Mouse (Mus musculus) limb, embryonic 15.5 days (tissue): ENCODE data around the gene Robo2. TPM values are rescaled to one million over a fixed set of nuclear protein-coding genes. Genes with fewer than 3 reads are reported as not detected.
A peak's percentile ranks its signal among the peaks of the same experiment; 100 is the strongest.

Experiments used
- ATAC-seq: fragments of 200-750 bp; cut with Nextera tagmentation; 2 replicates; pipeline ENCODE4 v1.8.0; 2017; ENCODE audit warnings: low read depth, moderate TSS enrichment; ENCODE audit not compliant: insufficient number of reproducible peaks, low FRiP score, low TSS enrichment
- H3K27ac ChIP-seq: fragments of 300-500 bp; sonication (generic); 2 replicates; pipeline ENCODE4 v1.5.1; 2015; ENCODE audit warnings: moderate library complexity, mild to moderate bottlenecking, inconsistent platforms
- H3K27me3 ChIP-seq: fragments of 300-500 bp; sonication (generic); 2 replicates; pipeline ENCODE4 v1.6.1; 2015; ENCODE audit warnings: inconsistent platforms
- H3K36me3 ChIP-seq: fragments of 300-500 bp; sonication (generic); 2 replicates; pipeline ENCODE4 v1.6.1; 2015; ENCODE audit warnings: inconsistent platforms
- H3K4me1 ChIP-seq: fragments of 300-500 bp; sonication (generic); 2 replicates; pipeline ENCODE4 v1.6.1; 2015; ENCODE audit warnings: inconsistent platforms
- H3K4me2 ChIP-seq: fragments of 300-500 bp; sonication (generic); 2 replicates; pipeline ENCODE4 v1.6.1; 2015; ENCODE audit warnings: mild to moderate bottlenecking, inconsistent platforms
- H3K4me3 ChIP-seq: fragments of 300-500 bp; sonication (generic); 2 replicates; pipeline ENCODE4 v1.5.1; 2015; ENCODE audit warnings: mild to moderate bottlenecking, inconsistent platforms
- H3K9ac ChIP-seq: fragments of 300-500 bp; sonication (generic); 2 replicates; pipeline ENCODE4 v1.6.1; 2015; ENCODE audit warnings: inconsistent platforms
- H3K9me3 ChIP-seq: fragments of 300-500 bp; sonication (generic); 2 replicates; pipeline ENCODE4 v1.6.1; 2016; ENCODE audit warnings: inconsistent platforms
- WGBS: fragments of 180-500 bp; shearing (Covaris S2); methylation state at CpG from one replicate; pipeline ENCODE4 v1.1.7; 2015; 5-methylcytosine and 5-hydroxymethylcytosine counted together
- polyA plus RNA-seq: library from polyadenylated mRNA; unstranded; fragments of >200 nt; fragmentation: Nextera tagmentation; extraction: Ambion mirVana; gene quantifications from 2 replicates; pipeline ENCODE4 v1.2.1, GENCODE M21; 2015

Gene Robo2
- polyA plus RNA-seq = 57.4 and 60.7 TPM in 2 replicates

- peak within 1 kb of the TSS; percentile 69 for H3K4me3 ChIP-seq
- peak within 1 kb of the TSS; percentile 64 for H3K9ac ChIP-seq
- peak; percentile 87 for ATAC-seq
- peak within 1 kb of the TSS; percentile 89 for H3K27ac ChIP-seq
- H3K9me3 ChIP-seq = no peaks in the 10 kb centered on the region
- WGBS = 0% methylated on average over 43 of the region's 43 CpGs
- no peaks in the 10 kb centered on the region for H3K27me3 ChIP-seq
- peak within 1 kb of the TSS; percentile 89 for H3K4me2 ChIP-seq
- peaks cover 5% of the 10 kb centered on the region; the same call in 1 of the 2 replicates for H3K4me1 ChIP-seq
- no peaks in the 10 kb centered on the region for H3K36me3 ChIP-seq
Measured at GRCm38 (mm10) chr16:74411481-74412251, at the start of gene Robo2. TSS of gene Robo2 (minus strand) at chr16:74411825.

DNA sequence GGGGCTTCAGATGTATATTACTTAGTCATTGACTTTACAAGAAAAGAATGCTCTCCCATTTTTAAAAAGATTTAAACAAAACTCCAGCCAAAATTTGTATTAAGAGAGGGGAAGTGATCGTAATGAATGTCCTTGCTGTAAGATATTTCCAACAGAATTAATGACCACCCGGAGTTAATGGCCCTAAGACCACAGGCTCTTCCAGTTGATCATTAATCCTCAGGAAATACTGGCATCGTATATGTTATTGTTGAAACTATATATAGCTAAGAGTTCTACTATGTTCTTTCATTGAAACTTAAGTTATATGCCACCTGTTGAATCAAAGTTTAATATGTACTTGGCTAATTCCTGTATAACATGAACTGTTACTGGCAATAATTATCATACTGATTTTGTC, 46.5 kb upstream of the Robo2 start:
- no peaks in the 10 kb centered on the region for H3K36me3 ChIP-seq
- ATAC-seq = no peak
- 34% methylated on average over 3 of the region's 3 CpGs for WGBS
- no peak overlapping the region for H3K4me3 ChIP-seq
- H3K27ac ChIP-seq = no peak overlapping the region
- H3K9me3 ChIP-seq = no peaks in the 10 kb centered on the region
- no peak overlapping the region for H3K9ac ChIP-seq
- H3K4me1 ChIP-seq = no peaks in the 10 kb centered on the region
- H3K4me2 ChIP-seq = no peak overlapping the region
- H3K27me3 ChIP-seq = no peaks in the 10 kb centered on the region

DNA sequence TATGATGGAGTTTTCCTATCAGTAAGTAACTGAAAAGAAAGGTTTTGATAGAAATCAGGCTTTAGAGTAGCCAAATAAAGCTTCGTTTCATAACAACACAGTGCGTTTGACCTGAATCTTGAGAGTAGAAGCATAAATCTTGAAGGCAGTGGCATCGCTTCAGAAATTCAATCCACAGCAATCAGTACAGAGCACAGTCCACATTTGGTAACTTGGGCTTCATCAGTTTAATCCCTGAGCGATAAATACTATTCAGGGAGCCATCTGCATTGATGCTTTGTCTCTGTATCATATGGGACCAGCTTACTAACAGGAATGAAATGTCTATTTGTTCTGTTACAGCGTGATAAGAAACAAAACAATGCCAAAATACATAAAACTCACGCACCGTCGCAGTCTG, 46.1 kb upstream of the Robo2 start:
- no peaks in the 10 kb centered on the region for H3K27me3 ChIP-seq
- H3K36me3 ChIP-seq = no peaks in the 10 kb centered on the region
- no peak for ATAC-seq
- no peak overlapping the region for H3K4me2 ChIP-seq
- H3K9ac ChIP-seq = no peak overlapping the region
- no peaks in the 10 kb centered on the region for H3K9me3 ChIP-seq
- no peak overlapping the region for H3K4me3 ChIP-seq
- WGBS = 62% methylated on average over 8 of the region's 8 CpGs
- H3K27ac ChIP-seq = no peak overlapping the region
- no peaks in the 10 kb centered on the region for H3K4me1 ChIP-seq

GRCm38 (mm10) chr16:74456808-74457470, 45.3 kb upstream of the Robo2 start:
- no peak for ATAC-seq
- H3K4me2 ChIP-seq = no peak overlapping the region
- 79% methylated on average over 5 of the region's 5 CpGs for WGBS
- no peaks in the 10 kb centered on the region for H3K27me3 ChIP-seq
- no peak overlapping the region for H3K27ac ChIP-seq
- H3K36me3 ChIP-seq = no peaks in the 10 kb centered on the region
- no peak overlapping the region for H3K9ac ChIP-seq
- no peaks in the 10 kb centered on the region for H3K9me3 ChIP-seq
- H3K4me1 ChIP-seq = no peaks in the 10 kb centered on the region
- H3K4me3 ChIP-seq = no peak overlapping the region

DNA sequence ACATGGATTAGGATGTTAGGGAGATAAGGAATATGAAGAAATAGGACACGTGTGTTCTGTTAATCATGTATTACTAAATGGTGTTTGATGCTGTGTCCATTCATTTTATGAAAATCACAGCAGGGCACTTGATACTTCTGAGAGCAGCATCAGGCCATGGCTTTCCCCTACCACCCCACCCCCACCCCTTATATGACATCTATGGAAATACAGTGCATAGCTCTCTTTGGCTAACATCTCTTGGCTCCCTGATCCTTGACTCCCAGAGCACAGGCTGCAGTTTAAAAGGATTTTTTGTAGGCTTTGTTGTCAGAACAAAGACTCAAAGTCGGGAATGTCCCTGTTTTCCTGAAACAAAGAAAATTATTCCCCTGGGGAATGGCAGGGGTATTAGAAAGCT, 43.6 kb upstream of the Robo2 start:
- Histone ChIP-seq H3K4me1 (no peaks in the 10 kb centered on the region), H3K4me2 (no peak overlapping the region), H3K9me3 (no peaks in the 10 kb centered on the region), H3K9ac (no peak overlapping the region), H3K36me3 (no peaks in the 10 kb centered on the region), H3K27me3 (no peaks in the 10 kb centered on the region), H3K4me3 (no peak overlapping the region), H3K27ac (no peak overlapping the region)
- ATAC-seq = no peak
- 60% methylated on average over 2 of the region's 2 CpGs for WGBS

DNA sequence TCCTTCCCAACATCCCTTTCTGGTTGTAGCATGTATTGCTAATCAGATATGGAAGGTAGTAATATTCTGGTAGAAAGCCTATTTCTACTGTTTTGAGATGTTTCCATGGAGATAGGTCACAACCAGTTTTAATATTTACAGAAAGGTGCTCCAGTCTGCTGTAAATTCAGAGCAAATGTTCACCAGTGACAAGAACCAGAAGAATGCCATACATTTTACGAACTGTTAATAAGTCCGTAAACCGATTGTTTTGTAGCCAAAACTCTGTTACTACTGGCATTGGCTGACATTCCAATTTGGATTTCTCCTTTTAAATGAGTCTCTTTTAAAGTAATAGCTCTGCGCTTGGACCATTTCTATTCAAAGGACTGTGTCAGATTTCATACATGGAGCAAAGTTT, 36.4 kb upstream of the Robo2 start:
- 33% methylated on average over 4 of the region's 4 CpGs for WGBS
- no peak for ATAC-seq

DNA sequence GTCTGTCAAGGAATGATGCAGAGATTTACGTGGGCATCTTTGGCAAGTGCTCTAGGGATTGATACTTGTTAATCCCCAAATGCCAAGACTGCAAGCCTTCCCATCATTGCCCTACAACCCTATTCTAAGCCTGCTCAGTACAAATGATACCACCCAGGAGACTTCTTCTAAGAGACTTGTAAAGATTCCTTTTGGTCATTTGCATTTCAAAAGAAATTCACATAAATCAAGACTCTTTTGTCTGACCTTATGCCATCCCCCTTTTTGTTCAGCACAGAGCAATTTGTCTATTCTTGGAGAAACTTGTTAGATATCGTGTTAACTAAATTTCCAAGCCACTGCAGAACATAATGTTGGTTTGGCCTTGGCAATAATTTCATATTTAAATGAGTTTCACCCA, 15.4 kb upstream of the Robo2 start:
- Histone ChIP-seq H3K27me3 (no peaks in the 10 kb centered on the region), H3K9me3 (no peaks in the 10 kb centered on the region), H3K4me1 (no peaks in the 10 kb centered on the region), H3K36me3 (no peaks in the 10 kb centered on the region), H3K9ac (no peak overlapping the region), H3K4me3 (no peak overlapping the region), H3K4me2 (no peak overlapping the region), H3K27ac (no peak overlapping the region)
- 57% methylated on average over 2 of the region's 2 CpGs for WGBS
- ATAC-seq = no peak

More for the DNA sequence above, 36.4 kb upstream of the Robo2 start:
- H3K4me1 ChIP-seq = no peaks in the 10 kb centered on the region
- H3K4me3 ChIP-seq = no peak overlapping the region
- no peaks in the 10 kb centered on the region for H3K9me3 ChIP-seq
- no peak overlapping the region for H3K4me2 ChIP-seq
- H3K27me3 ChIP-seq = no peaks in the 10 kb centered on the region
- no peaks in the 10 kb centered on the region for H3K36me3 ChIP-seq
- H3K9ac ChIP-seq = no peak overlapping the region
- no peak overlapping the region for H3K27ac ChIP-seq

- no peak for ATAC-seq
Measured at GRCm38 (mm10) chr16:74420324-74420723, 8.7 kb upstream of the Robo2 start.

DNA sequence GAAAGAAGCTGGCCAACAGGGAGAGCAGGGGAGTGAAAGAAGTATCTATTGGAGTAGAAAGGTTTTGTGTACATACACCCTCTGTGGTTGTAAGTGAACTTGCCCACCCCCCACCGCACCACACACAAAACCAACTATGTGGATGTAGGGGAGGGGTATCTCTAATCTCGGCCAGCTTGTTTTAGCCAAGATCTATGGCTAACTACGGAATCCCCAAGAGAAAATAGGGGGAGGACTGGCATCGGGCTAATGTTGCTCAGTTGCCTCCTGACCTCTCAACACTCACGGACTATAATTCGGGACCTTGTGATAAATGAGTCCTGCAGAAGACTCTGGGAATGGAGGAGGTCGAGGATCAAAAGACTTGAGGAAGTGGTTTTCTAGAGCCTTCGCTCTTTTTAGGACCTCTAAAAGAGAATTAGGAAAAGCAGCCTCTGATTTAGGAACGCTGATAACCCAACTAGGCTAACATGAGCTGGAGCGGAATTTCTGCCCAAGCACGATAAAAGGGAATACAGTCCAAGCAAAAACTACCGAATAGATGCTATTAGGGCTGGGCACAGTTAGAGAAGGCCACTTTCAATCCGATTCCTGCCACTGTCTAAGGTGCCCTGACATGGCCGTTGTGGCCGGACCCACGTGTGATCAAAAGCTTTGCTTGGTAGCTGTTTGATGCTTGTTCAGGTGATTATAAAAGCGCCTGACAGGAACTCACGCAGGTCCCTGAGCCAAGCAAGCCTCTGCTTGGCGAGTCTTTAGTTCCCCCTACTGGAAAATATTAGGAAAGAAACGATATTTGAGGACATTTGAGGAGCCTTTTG, 1.1 kb upstream of the Robo2 start:
- H3K9ac ChIP-seq = 0 out of 2 replicates have a peak overlapping the region, but pooled peaks have one; percentile 14
- ATAC-seq = 0 out of 2 replicates have a peak, but pooled peaks have one; percentile 40
- peak overlapping the region; percentile 89 for H3K27ac ChIP-seq
- peak overlapping the region; percentile 69 for H3K4me3 ChIP-seq
- H3K27me3 ChIP-seq = no peaks in the 10 kb centered on the region
- no peaks in the 10 kb centered on the region for H3K9me3 ChIP-seq
- H3K4me1 ChIP-seq = peaks cover 5% of the 10 kb centered on the region; the same call in 1 of the 2 replicates
- no peaks in the 10 kb centered on the region for H3K36me3 ChIP-seq
- under 1% methylated on average over 20 of the region's 20 CpGs for WGBS
- H3K4me2 ChIP-seq = peak overlapping the region; percentile 89

More at GRCm38 (mm10) chr16:74420324-74420723, 8.7 kb upstream of the Robo2 start:
- no peak overlapping the region for H3K4me3 ChIP-seq
- H3K9me3 ChIP-seq = no peaks in the 10 kb centered on the region
- WGBS = 62% methylated on average over 2 of the region's 2 CpGs
- H3K4me1 ChIP-seq = no peaks in the 10 kb centered on the region
- no peak overlapping the region for H3K9ac ChIP-seq
- no peak overlapping the region for H3K4me2 ChIP-seq
- no peaks in the 10 kb centered on the region for H3K27me3 ChIP-seq
- no peak overlapping the region for H3K27ac ChIP-seq
- H3K36me3 ChIP-seq = no peaks in the 10 kb centered on the region

- peak overlapping the region; percentile 69 for H3K4me3 ChIP-seq
- no peaks in the 10 kb centered on the region for H3K36me3 ChIP-seq
- peak overlapping the region; percentile 64 for H3K9ac ChIP-seq
- H3K27me3 ChIP-seq = no peaks in the 10 kb centered on the region
- no peak for ATAC-seq
- H3K4me1 ChIP-seq = peaks cover 5% of the 10 kb centered on the region; the same call in 1 of the 2 replicates
- under 1% methylated on average over 16 of the region's 16 CpGs for WGBS
- H3K27ac ChIP-seq = peak overlapping the region; percentile 89
- H3K4me2 ChIP-seq = peak overlapping the region; percentile 89
- no peaks in the 10 kb centered on the region for H3K9me3 ChIP-seq
Measured at GRCm38 (mm10) chr16:74411021-74411420, 604 bp downstream of the Robo2 start.

- Histone ChIP-seq H3K9ac (peak overlapping the region; percentile 39), H3K4me1 (peaks cover 5% of the 10 kb centered on the region; the same call in 1 of the 2 replicates), H3K27ac (no peak overlapping the region), H3K4me2 (peak overlapping the region; percentile 89), H3K36me3 (no peaks in the 10 kb centered on the region), H3K9me3 (no peaks in the 10 kb centered on the region), H3K4me3 (peak overlapping the region; percentile 69), H3K27me3 (no peaks in the 10 kb centered on the region)
- no peak for ATAC-seq
- 14% methylated on average over 6 of the region's 6 CpGs for WGBS
Measured at GRCm38 (mm10) chr16:74410125-74410524, 1.5 kb downstream of the Robo2 start.
